Mouse (Mus musculus) monocyte, adult 2 months (primary cell): ENCODE results near the gene Mphosph6.

Experiments
- DNase-seq, 2 experiments: peaks; one replicate each; pipeline ENCODE4 v3.0.0; 2022; ENCODE audit warnings: low spot score in 2 of 2, low read depth in 1 of 2

The Mphosph6 gene

GRCm38 (mm10) chr8:117771115-117771836 is 30.5 kb downstream of the Mphosph6 start:
- no peak for DNase-seq

GRCm38 (mm10) chr8:117768971-117769370 is 32.8 kb downstream of the Mphosph6 start:
- DNase-seq: no peak

GRCm38 (mm10) chr8:117765947-117766346 is 35.8 kb downstream of the Mphosph6 start:
- DNase-seq: no peak

GRCm38 (mm10) chr8:117764625-117765024 is 37.1 kb downstream of the Mphosph6 start:
- DNase-seq: no peak

- no peak for DNase-seq
These were observed 39.0 kb downstream of the Mphosph6 start for GRCm38 (mm10) chr8:117762776-117763175.

GRCm38 (mm10) chr8:117757900-117758299 is 43.8 kb downstream of the Mphosph6 start:
- no peak for DNase-seq

GRCm38 (mm10) chr8:117749436-117749835 is 52.3 kb downstream of the Mphosph6 start:
- no peak for DNase-seq

- no peak for DNase-seq
These were observed 53.6 kb downstream of the Mphosph6 start for GRCm38 (mm10) chr8:117747886-117748730.

- DNase-seq: no peak
These were observed 54.3 kb downstream of the Mphosph6 start for GRCm38 (mm10) chr8:117747428-117747827.

GRCm38 (mm10) chr8:117746651-117747050 is 55.1 kb downstream of the Mphosph6 start:
- no peak for DNase-seq

GRCm38 (mm10) chr8:117742431-117743012 is 59.2 kb downstream of the Mphosph6 start:
- no peak for DNase-seq
